Mouse (Mus musculus) stomach, embryonic 14.5 days (tissue): ENCODE data around the gene Tmem39b. TPM values are rescaled to one million over a fixed set of nuclear protein-coding genes. Genes with fewer than 3 reads are reported as not detected.

ENCODE experiments used
- ATAC-seq: fragments of 200-750 bp; cut with Nextera tagmentation; 2 replicates; pipeline ENCODE4 v1.8.0; 2017; ENCODE audit warnings: low read depth, moderate TSS enrichment; ENCODE audit not compliant: insufficient number of reproducible peaks, insufficient read depth, low FRiP score
- H3K27ac ChIP-seq: fragments of 300-500 bp; sonication (generic); 2 replicates; pipeline ENCODE4 v1.5.1; 2014; ENCODE audit warnings: mild to moderate bottlenecking, low read length, moderate library complexity, mixed read lengths
- H3K27me3 ChIP-seq: fragments of 300-500 bp; sonication (generic); 2 replicates; pipeline ENCODE4 v1.6.1; 2014; ENCODE audit warnings: low read length, control low read depth, mixed read lengths; ENCODE audit not compliant: control insufficient read depth, insufficient read depth
- H3K36me3 ChIP-seq: fragments of 300-500 bp; sonication (generic); 2 replicates; pipeline ENCODE4 v1.6.1; 2014; ENCODE audit warnings: mild to moderate bottlenecking, control low read depth, low read length, moderate library complexity, mixed read lengths; ENCODE audit not compliant: control insufficient read depth, insufficient read depth
- H3K4me1 ChIP-seq: fragments of 300-500 bp; sonication (generic); 2 replicates; pipeline ENCODE4 v1.6.1; 2014; ENCODE audit warnings: low read length, control low read depth, mixed read lengths; ENCODE audit not compliant: control insufficient read depth, insufficient read depth
- H3K4me2 ChIP-seq: fragments of 300-500 bp; sonication (generic); replicated peaks from 2 replicates; pipeline ENCODE4 v1.6.1; 2014; ENCODE audit warnings: low read depth, low read length, control low read depth
- H3K4me3 ChIP-seq: fragments of 300-500 bp; sonication (generic); 2 replicates; pipeline ENCODE4 v1.5.1; 2014; ENCODE audit warnings: low read depth, low read length, control low read depth
- H3K9ac ChIP-seq: fragments of 300-500 bp; sonication (generic); replicated peaks from 2 replicates; pipeline ENCODE4 v1.6.1; 2014; ENCODE audit warnings: low read depth, mild to moderate bottlenecking, control low read depth, low read length, moderate library complexity, mixed read lengths
- H3K9me3 ChIP-seq: fragments of 300-500 bp; sonication (generic); 2 replicates; pipeline ENCODE4 v1.6.1; 2016; ENCODE audit warnings: low read depth, low read length, control low read depth; ENCODE audit not compliant: control insufficient read depth
- WGBS: fragments of 180-500 bp; shearing (Covaris S2); extraction: QIAGEN DNeasy Blood & Tissue Kit; methylation state at CpG from one replicate; pipeline ENCODE4 v1.1.7; 2014; 5-methylcytosine and 5-hydroxymethylcytosine counted together
- polyA plus RNA-seq: library from polyadenylated mRNA; unstranded; fragments of >200 nt; fragmentation: Nextera tagmentation; extraction: Ambion mirVana; gene quantifications from 2 replicates; pipeline ENCODE4 v1.2.1, GENCODE M21; 2014

Tmem39b gene
- polyA plus RNA-seq, 1 experiment from 2014 or later = 27.6 TPM

- H3K9ac ChIP-seq = peak within 1 kb of the TSS; percentile 86
- peaks cover 14% of the 10 kb centered on the region for H3K36me3 ChIP-seq
- H3K4me3 ChIP-seq = peak within 1 kb of the TSS; percentile 68
- no peaks in the 10 kb centered on the region for H3K9me3 ChIP-seq
- H3K27ac ChIP-seq = peak within 1 kb of the TSS; percentile 95
- H3K4me2 ChIP-seq = peak within 1 kb of the TSS; percentile 73
- peaks cover 9% of the 10 kb centered on the region; the same call in 1 of the 2 replicates for H3K4me1 ChIP-seq
- under 1% methylated on average over 65 of the region's 65 CpGs for WGBS
- no peaks in the 10 kb centered on the region for H3K27me3 ChIP-seq
- peak; percentile 90 for ATAC-seq
These were observed 24.4 kb downstream of the Tmem39b start, which contains the start of gene Kpna6 for GRCm38 (mm10) chr4:129672083-129672877. Gene Kpna6 (minus strand): TSS chr4:129672767.

- Histone ChIP-seq H3K4me2 (peak overlapping the region; percentile 73), H3K4me1 (peaks cover 9% of the 10 kb centered on the region; the same call in 1 of the 2 replicates), H3K9me3 (no peaks in the 10 kb centered on the region), H3K4me3 (peak overlapping the region; percentile 68), H3K27me3 (no peaks in the 10 kb centered on the region), H3K36me3 (peaks cover 9% of the 10 kb centered on the region), H3K9ac (peak overlapping the region; percentile 86), H3K27ac (peak overlapping the region; percentile 95)
- 7% methylated on average over 12 of the region's 12 CpGs for WGBS
- 0 out of 2 replicates have a peak, but pooled peaks have one; percentile 48 for ATAC-seq
These were observed 25.1 kb downstream of the Tmem39b start for GRCm38 (mm10) chr4:129671491-129672082.

GRCm38 (mm10) chr4:129662255-129662813 lies 34.3 kb downstream of the Tmem39b start:
- no peak overlapping the region for H3K4me3 ChIP-seq
- 79% methylated on average over 3 of the region's 3 CpGs for WGBS
- H3K9ac ChIP-seq = no peak overlapping the region
- H3K4me2 ChIP-seq = no peak overlapping the region
- H3K27me3 ChIP-seq = no peaks in the 10 kb centered on the region
- H3K9me3 ChIP-seq = no peaks in the 10 kb centered on the region
- ATAC-seq = no peak
- H3K4me1 ChIP-seq = no peaks in the 10 kb centered on the region
- peaks cover 42% of the 10 kb centered on the region for H3K36me3 ChIP-seq
- H3K27ac ChIP-seq = no peak overlapping the region

GRCm38 (mm10) chr4:129661584-129661983 lies 35.1 kb downstream of the Tmem39b start:
- H3K9me3 ChIP-seq = no peaks in the 10 kb centered on the region
- no peaks in the 10 kb centered on the region for H3K27me3 ChIP-seq
- peaks cover 48% of the 10 kb centered on the region for H3K36me3 ChIP-seq
- no peak overlapping the region for H3K9ac ChIP-seq
- H3K4me2 ChIP-seq = no peak overlapping the region
- no peaks in the 10 kb centered on the region for H3K4me1 ChIP-seq
- H3K4me3 ChIP-seq = no peak overlapping the region
- 71% methylated on average over 3 of the region's 3 CpGs for WGBS
- ATAC-seq = no peak
- H3K27ac ChIP-seq = no peak overlapping the region

- Histone ChIP-seq H3K4me2 (no peak overlapping the region), H3K27ac (no peak overlapping the region), H3K4me3 (no peak overlapping the region), H3K9ac (no peak overlapping the region), H3K36me3 (peaks cover 77% of the 10 kb centered on the region), H3K9me3 (no peaks in the 10 kb centered on the region), H3K27me3 (no peaks in the 10 kb centered on the region), H3K4me1 (no peaks in the 10 kb centered on the region)
- 94% methylated on average over 14 of the region's 14 CpGs for WGBS
- ATAC-seq = no peak
These were observed 41.9 kb downstream of the Tmem39b start for GRCm38 (mm10) chr4:129654770-129655169.

- Histone ChIP-seq H3K4me2 (no peak overlapping the region), H3K27ac (no peak overlapping the region), H3K36me3 (peaks cover 67% of the 10 kb centered on the region), H3K4me1 (no peaks in the 10 kb centered on the region), H3K27me3 (no peaks in the 10 kb centered on the region), H3K9ac (no peak overlapping the region), H3K4me3 (no peak overlapping the region), H3K9me3 (no peaks in the 10 kb centered on the region)
- 92% methylated on average over 8 of the region's 8 CpGs for WGBS
- no peak for ATAC-seq
These were observed 46.3 kb downstream of the Tmem39b start for GRCm38 (mm10) chr4:129650359-129650758.

GRCm38 (mm10) chr4:129648656-129649055 lies 48.0 kb downstream of the Tmem39b start:
- WGBS = 70% methylated on average over 1 of the region's 1 CpGs
- Histone ChIP-seq H3K9ac (no peak overlapping the region), H3K36me3 (peaks cover 50% of the 10 kb centered on the region)

GRCm38 (mm10) chr4:129645204-129645603 lies 51.4 kb downstream of the Tmem39b start:
- 82% methylated on average over 6 of the region's 6 CpGs for WGBS
- ATAC-seq = no peak
- H3K9ac ChIP-seq = no peak overlapping the region
- no peak overlapping the region for H3K4me2 ChIP-seq
- peaks cover 30% of the 10 kb centered on the region for H3K36me3 ChIP-seq
- no peaks in the 10 kb centered on the region for H3K27me3 ChIP-seq
- no peak overlapping the region for H3K4me3 ChIP-seq
- H3K27ac ChIP-seq = no peak overlapping the region
- no peaks in the 10 kb centered on the region for H3K4me1 ChIP-seq
- no peaks in the 10 kb centered on the region for H3K9me3 ChIP-seq

More at GRCm38 (mm10) chr4:129648656-129649055, 48.0 kb downstream of the Tmem39b start:
- Histone ChIP-seq H3K4me2 (no peak overlapping the region), H3K4me3 (no peak overlapping the region), H3K27me3 (no peaks in the 10 kb centered on the region), H3K9me3 (no peaks in the 10 kb centered on the region), H3K4me1 (no peaks in the 10 kb centered on the region), H3K27ac (no peak overlapping the region)
- ATAC-seq = no peak
